Mouse (Mus musculus): Measurements from ENCODE around the gene Sdhaf2.

The Sdhaf2 gene

GRCm38 (mm10) chr19:10497512-10498160 lies 28.3 kb downstream of the Sdhaf2 start:
- DNase-seq (ENCODE audit: low spot score in 2 of 2) = no peak

DNA sequence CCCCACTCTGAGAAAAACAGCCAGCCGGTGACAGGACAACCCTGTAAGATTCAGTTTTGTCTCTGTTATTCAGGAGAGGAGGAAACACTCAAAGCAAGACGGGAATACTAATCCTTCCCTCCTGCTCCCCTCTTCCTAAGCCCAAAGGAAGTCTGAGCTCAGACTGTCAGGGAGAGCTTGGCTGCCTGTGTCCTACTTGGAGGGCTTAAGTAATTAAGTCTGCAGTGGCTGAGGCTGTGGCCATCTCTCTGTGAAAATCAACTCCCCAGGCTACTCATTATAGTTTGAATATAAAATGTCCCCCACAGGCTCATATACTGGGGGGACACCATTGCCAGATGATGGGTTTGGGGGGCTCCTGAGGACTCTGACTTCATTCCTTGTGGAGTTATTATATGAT lies 29.0 kb downstream of the Sdhaf2 start:
- no peak for DNase-seq (ENCODE audit: low spot score in 2 of 2)

DNA sequence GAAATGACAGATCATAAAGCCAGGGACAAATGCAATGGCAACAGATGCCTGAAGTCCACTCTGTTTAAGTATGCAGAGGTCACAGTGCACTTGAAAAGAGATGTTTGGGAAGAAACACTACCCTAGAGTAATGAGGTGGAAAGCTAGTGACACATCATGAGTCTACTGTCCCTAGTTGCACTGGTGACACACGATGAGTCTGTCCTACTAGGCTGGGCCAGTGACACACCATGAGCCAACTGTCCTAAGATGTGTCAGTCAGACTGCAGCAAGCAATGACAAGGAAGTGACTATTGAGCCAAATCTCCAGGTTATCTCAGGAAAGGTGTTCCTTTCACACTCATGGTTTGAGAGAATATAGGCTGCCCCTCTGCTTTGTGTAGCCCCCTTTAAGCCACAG lies 30.3 kb downstream of the Sdhaf2 start:
- DNase-seq (ENCODE audit: low spot score in 2 of 2) = no peak

GRCm38 (mm10) chr19:10486264-10486738 lies 39.6 kb downstream of the Sdhaf2 start:
- DNase-seq (ENCODE audit: low spot score in 2 of 2) = peak; percentile 27 to 61

DNA sequence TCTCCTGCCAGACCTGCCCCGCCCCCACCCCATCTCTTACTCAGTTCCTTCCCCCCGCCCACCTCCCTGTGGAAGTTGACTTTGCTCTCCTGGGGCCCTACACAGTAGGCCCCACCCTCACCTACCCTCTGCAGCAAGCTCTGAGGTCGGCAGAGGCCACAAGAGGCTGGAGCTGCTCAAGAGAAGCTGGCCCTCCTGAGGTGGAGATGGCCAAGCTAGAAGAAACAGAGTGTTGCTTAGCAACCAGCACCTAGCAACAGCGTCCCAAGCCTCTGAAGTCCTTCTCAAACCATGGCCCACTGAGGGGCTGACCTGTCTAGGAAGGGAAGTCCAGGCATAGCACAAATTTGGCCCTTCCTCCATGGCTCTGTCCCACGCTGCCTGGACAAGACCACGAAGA lies 43.2 kb downstream of the Sdhaf2 start, which contains the start of gene Ppp1r32:
TSS of gene Ppp1r32 (minus strand) at position 226 of the 400 bp plus-strand sequence.
- no peak for DNase-seq (ENCODE audit: low spot score in 2 of 2)

DNA sequence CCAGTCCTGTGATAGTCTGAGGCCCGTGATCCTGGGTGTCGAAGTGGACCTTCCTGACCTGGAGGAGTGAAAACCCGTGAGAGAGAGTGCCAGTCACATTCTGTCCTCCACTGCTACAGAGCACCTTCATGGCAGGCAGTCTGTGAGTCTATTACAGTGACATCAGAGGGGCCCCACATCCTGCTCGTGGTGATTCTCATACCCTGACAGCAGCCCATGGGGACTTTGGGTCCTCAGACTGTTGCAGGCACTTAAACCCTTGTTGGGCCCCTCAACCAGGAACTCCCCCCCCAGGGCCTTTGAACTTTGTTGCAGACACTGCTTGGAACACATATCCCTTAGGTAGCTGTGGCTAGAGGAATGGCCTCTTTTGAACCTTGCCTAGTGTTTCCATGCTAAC lies 46.4 kb downstream of the Sdhaf2 start:
- no peak for DNase-seq (ENCODE audit: low spot score in 2 of 2)

DNA sequence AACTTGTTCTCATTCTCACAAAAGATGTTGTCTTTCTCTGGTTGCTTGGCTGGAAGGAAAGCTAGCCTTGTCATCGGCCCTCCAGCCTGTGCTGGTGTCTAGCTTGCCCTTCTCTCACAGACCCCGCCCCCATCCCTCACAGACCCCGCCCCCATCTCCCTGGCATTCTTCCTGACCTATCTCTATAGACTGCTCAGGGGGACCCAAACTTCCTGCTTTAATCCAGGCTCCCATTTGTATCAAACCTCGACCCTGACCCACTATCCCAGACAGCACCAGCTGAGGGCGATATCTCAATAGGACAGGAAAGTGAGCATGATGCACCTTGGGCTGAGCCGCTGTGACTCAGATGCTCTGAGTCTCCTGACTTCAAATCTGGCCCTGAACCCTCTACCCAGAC lies 52.2 kb downstream of the Sdhaf2 start:
- no peak for DNase-seq (ENCODE audit: low spot score in 2 of 2)

DNA sequence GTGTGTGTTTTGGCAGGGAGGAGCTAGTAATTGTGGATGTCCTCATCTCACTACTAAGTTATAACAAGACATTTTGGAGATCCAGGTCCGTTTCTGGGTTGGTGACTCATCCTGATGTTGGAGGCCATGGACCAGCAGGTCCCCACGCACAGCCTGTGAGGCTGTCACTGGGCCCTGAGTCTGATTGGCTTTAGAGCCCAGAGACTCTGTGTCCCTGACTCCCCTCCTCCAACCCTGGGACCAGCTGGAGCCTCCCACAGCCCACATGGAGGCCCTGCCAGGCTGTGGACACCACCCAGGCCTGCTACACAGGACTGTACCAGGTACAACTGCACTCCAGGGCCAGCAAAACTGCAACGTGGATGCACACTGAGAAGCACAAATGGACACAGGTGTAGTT lies 53.0 kb downstream of the Sdhaf2 start:
- DNase-seq (ENCODE audit: low spot score in 2 of 2) = no peak

- peak in 1 of 2 experiments; percentile 27 for DNase-seq (ENCODE audit: low spot score in 2 of 2)
Observed at GRCm38 (mm10) chr19:10469171-10469658, 56.7 kb downstream of the Sdhaf2 start.

GRCm38 (mm10) chr19:10464427-10464826 lies 61.5 kb downstream of the Sdhaf2 start:
- DNase-seq (ENCODE audit: low spot score in 2 of 2) = no peak

DNA sequence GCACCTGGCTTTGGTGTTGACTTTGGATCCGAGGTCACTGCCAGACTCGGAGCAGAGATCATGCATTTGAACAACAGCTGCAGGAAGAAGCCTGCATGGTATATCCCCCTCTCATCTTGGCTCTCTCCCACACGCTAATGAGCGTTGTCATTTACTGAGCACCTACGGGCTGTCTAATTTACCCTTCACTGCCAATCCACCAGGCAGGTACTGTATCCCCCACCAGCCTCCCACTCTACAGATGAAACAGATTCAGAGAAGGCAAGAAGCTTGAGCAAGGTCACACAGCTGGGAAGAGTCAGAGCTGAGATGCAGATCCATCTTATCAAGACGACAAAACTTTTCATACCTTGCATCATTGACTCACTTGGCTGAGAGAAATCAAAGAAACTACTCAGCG lies 64.4 kb downstream of the Sdhaf2 start:
- DNase-seq (ENCODE audit: low spot score in 2 of 2) = no peak

DNA sequence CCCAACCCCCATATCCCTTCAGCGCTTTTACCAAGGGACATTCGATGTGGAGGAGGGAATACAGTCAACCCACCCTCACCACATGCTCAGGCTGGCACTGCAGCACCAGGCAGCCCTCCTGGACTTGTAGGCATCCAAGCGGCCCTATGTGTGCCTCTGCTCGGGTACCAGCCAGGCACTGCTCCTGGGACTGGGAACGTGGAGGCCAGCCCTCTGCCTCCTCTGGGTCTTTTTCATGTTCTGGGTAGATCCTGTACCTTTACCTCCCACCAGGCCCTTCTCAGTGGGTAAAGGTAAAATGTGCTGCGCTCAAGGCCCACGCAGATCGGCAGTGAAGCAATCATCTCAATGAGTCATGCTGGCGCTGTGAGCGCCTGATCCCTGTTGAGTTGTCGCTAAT lies 66.0 kb downstream of the Sdhaf2 start:
- no peak for DNase-seq (ENCODE audit: low spot score in 2 of 2)

DNA sequence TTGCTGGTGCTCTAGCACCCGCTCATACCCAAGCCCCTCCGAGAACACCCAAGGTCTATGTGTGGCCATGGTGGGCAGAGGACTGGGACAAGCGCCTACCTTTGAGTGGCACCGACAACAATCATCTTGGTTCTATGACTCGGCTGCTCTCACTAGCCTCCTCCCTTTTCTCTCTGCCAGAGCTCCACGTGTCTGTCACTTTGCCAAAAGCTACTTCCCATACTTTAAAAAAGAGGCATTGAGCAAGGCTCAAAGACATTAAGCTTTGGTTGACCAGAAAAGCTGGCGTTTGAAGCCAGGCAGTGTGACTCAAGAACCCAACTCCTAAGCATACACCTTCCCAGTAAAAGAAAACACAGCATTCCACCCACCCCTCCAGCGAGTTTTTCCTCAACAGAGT lies 67.8 kb downstream of the Sdhaf2 start:
- DNase-seq (ENCODE audit: low spot score in 2 of 2) = no peak

- DNase-seq (ENCODE audit: low spot score in 2 of 2) = no peak
Observed at GRCm38 (mm10) chr19:10457484-10457800, 68.5 kb downstream of the Sdhaf2 start.

DNA sequence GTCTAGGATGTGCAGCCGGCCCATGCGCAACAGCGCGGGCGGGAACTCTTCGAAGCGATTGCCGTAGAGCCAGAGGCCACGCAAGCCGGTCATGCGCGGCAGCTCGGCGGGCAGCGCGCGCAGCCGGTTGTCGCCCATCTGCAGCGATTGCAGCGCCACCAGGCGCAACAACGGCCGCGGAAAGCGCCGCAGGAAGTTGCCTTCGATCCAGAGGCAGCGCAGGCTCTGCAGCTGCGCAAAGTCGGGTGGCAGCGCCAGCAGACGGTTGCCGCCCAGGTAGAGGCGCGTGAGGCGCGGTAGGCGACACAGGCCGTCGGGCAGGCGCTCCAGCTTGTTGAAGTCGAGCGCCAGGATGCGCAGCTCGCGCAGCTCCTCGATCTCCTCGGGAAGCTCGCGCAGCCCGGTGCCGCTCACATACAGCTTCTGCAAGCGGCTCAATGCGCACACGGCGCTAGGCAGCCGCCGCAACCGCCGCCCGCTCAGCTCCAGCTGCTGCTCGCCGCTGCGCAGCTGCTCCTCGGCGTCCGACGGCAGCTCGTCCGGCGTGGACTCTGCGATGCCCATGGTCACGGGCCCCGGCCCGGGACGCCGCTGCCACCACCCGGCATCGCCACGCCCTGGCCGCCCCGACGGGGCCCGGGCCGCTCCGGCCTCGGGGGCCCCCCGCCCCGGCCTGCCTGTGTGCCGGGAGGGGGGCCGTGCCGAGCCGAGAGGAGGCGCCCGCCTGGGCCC lies 69.0 kb downstream of the Sdhaf2 start, which contains the start of gene Lrrc10b:
TSS of gene Lrrc10b (minus strand) at position 722 of the 732 bp plus-strand sequence.
- DNase-seq (ENCODE audit: low spot score in 2 of 2) = no peak

GRCm38 (mm10) chr19:10455437-10455806 lies 70.5 kb downstream of the Sdhaf2 start:
- no peak for DNase-seq (ENCODE audit: low spot score in 2 of 2)

GRCm38 (mm10) chr19:10454718-10455436 lies 71.1 kb downstream of the Sdhaf2 start:
- DNase-seq (ENCODE audit: low spot score in 2 of 2) = no peak

Data from heart, adult 9 months (tissue).